32 mouse cellular contexts compared by ENCODE assay signal in the genomic region with DNA sequence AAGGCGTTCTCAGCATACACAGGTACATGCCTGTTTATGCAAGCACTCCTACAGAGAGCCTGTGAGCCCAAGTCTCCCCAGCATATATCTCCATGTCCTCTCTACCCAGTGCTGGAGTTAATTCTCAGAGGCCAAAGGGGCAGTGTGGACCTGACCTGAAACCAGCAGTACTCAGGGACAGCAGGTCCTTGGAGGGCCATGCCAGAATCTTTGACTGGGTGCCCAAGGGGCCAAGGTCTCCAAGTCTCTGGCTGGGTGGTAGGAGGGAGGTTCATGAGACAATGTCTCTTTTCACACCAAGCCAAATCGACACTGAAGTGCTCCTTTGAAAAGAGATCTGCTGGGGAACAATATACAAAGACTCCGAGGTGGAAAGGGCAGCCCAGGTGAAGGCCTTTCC. TPM values are rescaled to one million over a fixed set of nuclear protein-coding genes. Genes with fewer than 3 reads are reported as not detected.
DNase-seq lines count a peak whose midpoint lies in the region; ATAC-seq and TF ChIP-seq lines count a peak whose summit lies in the region.
"Had no signal": no experiment of that assay in that cellular context is flagged by ENCODE, and none has a peak within 500 bp of the region (broad histone marks: within the 10 kb centered on the region; RNA-seq: fewer than 3 reads in every experiment).

No protein-coding gene starts in this region.

- TF ChIP-seq CTCF in forebrain, postnatal 0 days (IDR thresholded peaks at IDR 0.05; ENCODE audit: low read depth): no peak

- H3K9ac ChIP-seq in forebrain, postnatal 0 days: no peak overlapping the region
- H3K9ac ChIP-seq: forebrain, embryonic 15.5 days; heart, embryonic 13.5 days; hindbrain, embryonic 13.5 days; limb, embryonic 15.5 days; liver, embryonic 14.5 days; lung, embryonic 15.5 days; neural tube, embryonic 13.5 days had no signal

- H3K4me3 ChIP-seq in forebrain, postnatal 0 days (ENCODE audit: low read depth, low read length): no peak overlapping the region
- H3K4me3 ChIP-seq: embryonic facial prominence, embryonic 10.5 days; forebrain, embryonic 15.5 days; heart, adult 2 months; heart, embryonic 13.5 days; hindbrain, embryonic 13.5 days; left cerebral cortex, adult 2 months; limb, embryonic 15.5 days; lung, embryonic 15.5 days; myocyte; neural tube, embryonic 13.5 days had no signal

- no peaks in the 10 kb centered on the region for H3K27me3 ChIP-seq in forebrain, postnatal 0 days (ENCODE audit: insufficient read depth, low read length)
- H3K27me3 ChIP-seq: forebrain, embryonic 15.5 days; heart, embryonic 13.5 days; hindbrain, embryonic 13.5 days; limb, embryonic 15.5 days; lung, embryonic 15.5 days; neural tube, embryonic 13.5 days had no signal

- no peaks in the 10 kb centered on the region for H3K9me3 ChIP-seq in forebrain, postnatal 0 days (ENCODE audit: low read length)
- H3K9me3 ChIP-seq: embryonic facial prominence, embryonic 10.5 days; forebrain, embryonic 15.5 days; heart, embryonic 13.5 days; hindbrain, embryonic 13.5 days; limb, embryonic 15.5 days; lung, embryonic 15.5 days; neural tube, embryonic 13.5 days had no signal

- no peak for ATAC-seq in forebrain, postnatal 0 days
- no peak for ATAC-seq in inflammation-experienced regulatory T-cells, adult 6 months
- ATAC-seq: activated CD4-positive, CD25-positive, alpha-beta regulatory T cell, adult 4 months; forebrain, embryonic 15.5 days; midbrain, embryonic 16.5 days had no signal

- WGBS in forebrain, postnatal 0 days: 75% methylated on average over 3 of the region's 3 CpGs

- no peaks in the 10 kb centered on the region for H3K4me1 ChIP-seq in forebrain, postnatal 0 days (ENCODE audit: insufficient read depth)
- H3K4me1 ChIP-seq: embryonic facial prominence, embryonic 10.5 days; limb, embryonic 15.5 days; neural tube, embryonic 13.5 days had no signal

- H3K4me2 ChIP-seq in forebrain, postnatal 0 days (ENCODE audit: low read depth): no peak overlapping the region
- H3K4me2 ChIP-seq: forebrain, embryonic 15.5 days; heart, embryonic 13.5 days; hindbrain, embryonic 13.5 days; limb, embryonic 15.5 days; lung, embryonic 15.5 days; neural tube, embryonic 13.5 days had no signal

- peak; percentile 69 for DNase-seq in kidney, adult 11 months
- no peak for DNase-seq in kidney, postnatal 4 days
- peak; percentile 40 for DNase-seq in ovary, adult 18-20 months (ENCODE audit: low spot score)
- DNase-seq in ovary, postnatal 14 days (ENCODE audit: low spot score): no peak
- DNase-seq in brain, adult 2 months (ENCODE audit: low read depth, low spot score): peak; percentile 18
- peak; percentile 76 to 79 for DNase-seq in kidney, postnatal 36 days
- no peak for DNase-seq in forebrain, postnatal 0 days
- DNase-seq: cerebellum, adult 11 months; cerebellum, adult 9-11 months; gastrocnemius, postnatal 25 days; heart, adult 2 months; heart, postnatal 36 days; left cerebral cortex, postnatal 4 days; thymus, postnatal 25 days had no signal

- H3K27ac ChIP-seq in forebrain, postnatal 0 days (ENCODE audit: low read depth, low read length): no peak overlapping the region
- H3K27ac ChIP-seq: embryonic facial prominence, embryonic 10.5 days; forebrain, embryonic 15.5 days; heart, adult 2 months; heart, embryonic 13.5 days; hindbrain, embryonic 13.5 days; limb, embryonic 15.5 days; liver, embryonic 14.5 days; lung, embryonic 15.5 days; neural tube, embryonic 13.5 days had no signal

- no peaks in the 10 kb centered on the region for H3K36me3 ChIP-seq in forebrain, postnatal 0 days (ENCODE audit: insufficient read depth)
- H3K36me3 ChIP-seq: embryonic facial prominence, embryonic 10.5 days; forebrain, embryonic 15.5 days; hindbrain, embryonic 13.5 days; limb, embryonic 15.5 days; neural tube, embryonic 13.5 days had no signal

RNA-seq across cellular contexts. Expression of a gene that starts 9.6 kb away (rescaled TPM):
- 7.5 and 8.2 TPM in 2 replicates for total RNA-seq in forebrain, postnatal 0 days (2014; rRNA removed)
- 4.2 and 4.6 TPM in 2 replicates for polyA plus RNA-seq in forebrain, postnatal 0 days (2015; fragmentation: Nextera tagmentation; extraction: Ambion mirVana)
- polyA plus RNA-seq in inflammation-experienced regulatory T-cells, adult 6 months (2017; shearing (Covaris generic)): under 1 TPM in 2 of 3 experiments, not detected in 1; 0.23 to 0.89 TPM
- total RNA-seq: megakaryocyte-erythroid progenitor cell, adult 5-6 weeks had no signal

RNA-seq across cellular contexts. Expression of a gene that starts 14.9 kb away (rescaled TPM):
- not detected in 2 replicates for total RNA-seq in forebrain, postnatal 0 days (2014; rRNA removed)
- polyA plus RNA-seq in forebrain, postnatal 0 days (2015; fragmentation: Nextera tagmentation; extraction: Ambion mirVana): not detected in 2 replicates
- polyA plus RNA-seq in inflammation-experienced regulatory T-cells, adult 6 months (2017; shearing (Covaris generic)): not detected
- total RNA-seq: common myeloid progenitor, adult 5-6 weeks; gastrocnemius, postnatal 25 days; heart, adult 2 months; heart, postnatal 36 days; layer of hippocampus, postnatal 10 days; left cerebral cortex, adult 2 months; left cerebral cortex, postnatal 4 days; megakaryocyte-erythroid progenitor cell, adult 5-6 weeks; MEL had no signal
- polyA plus RNA-seq: activated CD4-positive, CD25-positive, alpha-beta regulatory T cell, adult 4 months; C2C12; embryonic facial prominence, embryonic 10.5 days; forebrain, embryonic 15.5 days; heart, adult 2 months; heart, embryonic 13.5 days; hindbrain, embryonic 13.5 days; limb, embryonic 15.5 days; lung, embryonic 15.5 days; midbrain, embryonic 16.5 days; myocyte; neural tube, embryonic 13.5 days had no signal

RNA-seq across cellular contexts. Expression of a gene that starts 16.4 kb away (rescaled TPM):
- total RNA-seq in forebrain, postnatal 0 days (2014; rRNA removed): 1.6 and 1.7 TPM in 2 replicates
- 0.68 and 0.83 TPM in 2 replicates for polyA plus RNA-seq in forebrain, postnatal 0 days (2015; fragmentation: Nextera tagmentation; extraction: Ambion mirVana)
- polyA plus RNA-seq in inflammation-experienced regulatory T-cells, adult 6 months (2017; shearing (Covaris generic)): not detected
- total RNA-seq: megakaryocyte-erythroid progenitor cell, adult 5-6 weeks; MEL had no signal
- polyA plus RNA-seq: activated CD4-positive, CD25-positive, alpha-beta regulatory T cell, adult 4 months; C2C12 had no signal

RNA-seq across cellular contexts. Expression of a gene that starts 27.7 kb away (rescaled TPM):
- 18.1 and 19.3 TPM in 2 replicates for total RNA-seq in forebrain, postnatal 0 days (2014; rRNA removed)
- 13.7 and 19.0 TPM in 2 replicates for polyA plus RNA-seq in forebrain, postnatal 0 days (2015; fragmentation: Nextera tagmentation; extraction: Ambion mirVana)
- 10 to 100 TPM; 20.3 to 25.1 (median 21.8) TPM for polyA plus RNA-seq in inflammation-experienced regulatory T-cells, adult 6 months (2017; shearing (Covaris generic))

RNA-seq across cellular contexts. Expression of a gene that starts 47.0 kb away (rescaled TPM):
- 3.5 and 7.4 TPM in 2 replicates for total RNA-seq in forebrain, postnatal 0 days (2014; rRNA removed)
- polyA plus RNA-seq in forebrain, postnatal 0 days (2015; fragmentation: Nextera tagmentation; extraction: Ambion mirVana): 0.29 and 0.59 TPM in 2 replicates
- under 1 TPM in 1 of 3 experiments, not detected in 2; 0.54 TPM for polyA plus RNA-seq in inflammation-experienced regulatory T-cells, adult 6 months (2017; shearing (Covaris generic))
- total RNA-seq: common myeloid progenitor, adult 5-6 weeks; MEL had no signal
- polyA plus RNA-seq: activated CD4-positive, CD25-positive, alpha-beta regulatory T cell, adult 4 months; heart, embryonic 13.5 days had no signal

Comparison
In these comparisons a context has a peak if more than half of its experiments do, and no peak if none do; other contexts are left out.
1. DNase-seq: peak in kidney, adult 11 months (single experiment), ovary, adult 18-20 months (single experiment), brain, adult 2 months (single experiment) and kidney, postnatal 36 days (2 of 2); none in kidney, postnatal 4 days (0 of 2), ovary, postnatal 14 days (single experiment) and forebrain, postnatal 0 days (single experiment).